Mouse (Mus musculus) forebrain, embryonic 14.5 days (tissue): Measurements from ENCODE around the gene Ndufs7. TPM values are rescaled to one million over a fixed set of nuclear protein-coding genes. Genes with fewer than 3 reads are reported as not detected.
"Not testable (repeated sequence)": the region's sequence is repeated elsewhere in the genome, so short reads cannot be mapped to it uniquely, and the experiment has no call there.

Experiments
- ATAC-seq: fragments of 200-750 bp; cut with Nextera tagmentation; 2 replicates; pipeline ENCODE4 v1.8.0; 2017; ENCODE audit warnings: mild to moderate bottlenecking, moderate library complexity
- DNase-seq: peaks from one replicate; pipeline ENCODE4 v3.0.0-alpha.2; 2015; ENCODE audit warnings: low spot score
- H3K27ac ChIP-seq: fragments of 300-500 bp; sonication (generic); 2 replicates; pipeline ENCODE4 v1.5.1; 2014; ENCODE audit warnings: low read depth, mild to moderate bottlenecking, control low read depth, low read length, moderate library complexity
- H3K27me3 ChIP-seq: fragments of 300-500 bp; sonication (generic); replicated peaks from 2 replicates; pipeline ENCODE4 v1.6.1; 2014; ENCODE audit warnings: low read length, control low read depth, mixed read lengths; ENCODE audit not compliant: control insufficient read depth, insufficient read depth
- H3K36me3 ChIP-seq: fragments of 300-500 bp; sonication (generic); 2 replicates; pipeline ENCODE4 v1.6.1; 2014; ENCODE audit warnings: low read length, control low read depth; ENCODE audit not compliant: control insufficient read depth, insufficient read depth
- H3K4me1 ChIP-seq: fragments of 300-500 bp; sonication (generic); 2 replicates; pipeline ENCODE4 v1.6.1; 2014; ENCODE audit warnings: antibody characterized with exemption, low read length, control low read depth; ENCODE audit not compliant: control insufficient read depth, insufficient read depth
- H3K4me2 ChIP-seq: fragments of 300-500 bp; sonication (generic); 2 replicates; pipeline ENCODE4 v1.6.1; 2014; ENCODE audit warnings: mild to moderate bottlenecking, control low read depth, low read length
- H3K4me3 ChIP-seq: fragments of 300-500 bp; sonication (generic); 2 replicates; pipeline ENCODE4 v1.5.1; 2014; ENCODE audit warnings: low read depth, low read length, control low read depth
- H3K9ac ChIP-seq: fragments of 300-500 bp; sonication (generic); 2 replicates; pipeline ENCODE4 v1.6.1; 2014; ENCODE audit warnings: mild to moderate bottlenecking, low read length, control low read depth, moderate library complexity
- H3K9me3 ChIP-seq: fragments of 300-500 bp; sonication (generic); replicated peaks from 2 replicates; pipeline ENCODE4 v1.6.1; 2016; ENCODE audit warnings: low read length, control low read depth, mixed read lengths; ENCODE audit not compliant: control insufficient read depth
- WGBS: fragments of 180-500 bp; shearing (Covaris S2); extraction: QIAGEN DNeasy Blood & Tissue Kit; methylation state at CpG from one replicate; pipeline ENCODE4 v1.1.7; 2014; 5-methylcytosine and 5-hydroxymethylcytosine counted together
- polyA plus RNA-seq: library from polyadenylated mRNA; unstranded; fragments of >200 nt; fragmentation: Nextera tagmentation; extraction: Ambion mirVana; gene quantifications from 2 replicates; pipeline ENCODE4 v1.2.1, GENCODE M21; 2014

Ndufs7 gene
- polyA plus RNA-seq, 1 experiment from 2014 or later, result 351 TPM

DNA sequence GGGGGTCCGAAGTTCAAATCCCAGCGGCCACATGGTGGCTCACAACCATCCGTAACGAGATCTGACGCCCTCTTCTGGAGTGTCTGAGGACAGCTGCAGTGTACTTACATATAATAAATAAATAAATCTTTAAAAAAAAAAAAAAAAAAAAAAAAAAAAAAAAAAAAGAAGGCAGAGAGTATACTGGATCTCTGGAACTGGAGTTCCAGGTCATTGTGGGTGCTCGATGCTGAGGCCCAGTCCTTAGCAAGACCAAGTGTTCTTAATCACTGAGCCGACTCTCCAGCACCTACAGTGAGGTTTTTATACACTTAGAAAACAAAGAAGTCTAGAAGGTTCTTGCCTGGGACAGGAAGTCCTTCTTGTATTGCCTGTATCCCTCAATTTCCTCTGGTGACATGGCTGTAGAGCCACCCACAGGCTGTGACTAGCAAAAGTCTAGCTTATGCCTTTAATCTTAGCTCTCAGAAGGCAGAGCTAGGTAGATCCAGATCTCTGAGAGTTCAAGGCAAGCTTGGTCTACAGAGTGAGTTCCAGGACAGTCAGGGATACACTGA lies 37.3 kb upstream of the Ndufs7 start:
- not testable (repeated sequence) for H3K9ac ChIP-seq, H3K27ac ChIP-seq, H3K27me3 ChIP-seq, H3K4me3 ChIP-seq, DNase-seq, H3K4me2 ChIP-seq, H3K36me3 ChIP-seq, H3K9me3 ChIP-seq, ATAC-seq
- peaks cover 14% of the 10 kb centered on the region for H3K4me1 ChIP-seq
- WGBS, result 79% methylated on average over 7 of the region's 7 CpGs

DNA sequence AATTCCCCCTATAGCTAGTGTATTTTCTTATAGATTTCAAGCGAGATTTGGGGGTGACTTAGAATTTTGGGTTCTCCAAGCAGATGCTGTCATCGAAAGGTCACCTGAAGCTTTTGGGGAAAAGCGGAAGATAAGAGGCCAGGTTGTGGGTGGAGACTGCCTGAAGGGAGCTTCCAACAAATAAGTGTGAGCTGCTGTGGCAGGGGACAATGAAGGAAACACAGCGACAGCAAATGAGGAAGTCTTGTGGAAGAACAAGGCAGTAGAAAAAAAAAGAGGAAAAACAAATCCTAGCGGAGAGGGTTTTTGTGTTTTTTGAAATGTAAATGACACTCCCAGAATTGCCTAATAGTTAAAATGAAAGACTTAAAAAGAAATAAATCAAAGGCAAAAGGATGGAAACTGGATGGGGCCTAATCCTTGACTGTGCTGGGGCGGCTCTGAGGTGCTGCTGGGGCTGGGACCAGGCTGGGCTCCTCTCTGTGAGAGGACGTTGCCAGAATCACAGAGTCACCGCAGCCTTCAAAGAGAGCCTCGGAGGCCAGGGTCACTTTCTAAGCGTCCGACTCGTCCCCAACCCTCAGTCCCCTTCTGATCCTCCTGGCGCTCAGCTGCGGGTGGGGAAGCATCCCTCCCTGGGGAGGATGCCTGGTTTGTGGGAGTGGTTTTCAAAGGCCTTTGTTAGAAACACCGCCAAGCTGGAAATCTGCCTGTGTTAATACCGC lies 33.7 kb upstream of the Ndufs7 start:
- Histone ChIP-seq H3K9me3 (no peaks in the 10 kb centered on the region), H3K27ac (no peak overlapping the region; the same call in 1 of the 2 replicates), H3K36me3 (no peaks in the 10 kb centered on the region), H3K9ac (peak overlapping the region; percentile 42), H3K4me1 (peaks cover 6% of the 10 kb centered on the region; the same call in 1 of the 2 replicates), H3K4me3 (no peak overlapping the region), H3K4me2 (no peak overlapping the region), H3K27me3 (no peaks in the 10 kb centered on the region)
- 14% methylated on average over 16 of the region's 16 CpGs for WGBS
- DNase-seq, result no peak
- no peak for ATAC-seq

DNA sequence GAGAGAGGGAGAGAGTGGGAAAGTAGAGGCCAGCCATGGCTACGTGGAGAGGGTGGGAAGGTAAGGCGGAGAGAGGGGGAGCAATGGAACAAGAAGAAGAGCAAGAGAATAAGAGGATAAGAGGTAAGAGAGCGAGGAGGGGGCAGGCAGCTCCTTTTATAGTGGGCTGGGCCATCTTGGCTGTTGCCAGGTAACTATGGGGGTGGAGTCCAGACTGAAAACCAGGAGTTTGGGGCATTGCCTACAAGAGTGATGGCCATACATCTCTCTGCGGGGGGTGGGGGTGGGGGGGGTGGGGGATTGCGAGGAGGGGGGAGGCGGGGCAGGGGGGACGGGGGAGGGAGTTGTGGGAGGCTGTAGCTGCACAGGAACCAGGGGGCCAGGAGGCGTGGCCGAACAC lies 28.2 kb upstream of the Ndufs7 start:
- ATAC-seq (no peak), DNase-seq (no peak)
- WGBS, result 47% methylated on average over 8 of the region's 9 CpGs
- Histone ChIP-seq H3K4me3 (no peak overlapping the region), H3K9me3 (no peaks in the 10 kb centered on the region), H3K4me2 (no peak overlapping the region), H3K27ac (no peak overlapping the region), H3K36me3 (no peaks in the 10 kb centered on the region), H3K9ac (no peak overlapping the region), H3K27me3 (no peaks in the 10 kb centered on the region), H3K4me1 (peaks cover under 1% of the 10 kb centered on the region; the same call in 1 of the 2 replicates)

DNA sequence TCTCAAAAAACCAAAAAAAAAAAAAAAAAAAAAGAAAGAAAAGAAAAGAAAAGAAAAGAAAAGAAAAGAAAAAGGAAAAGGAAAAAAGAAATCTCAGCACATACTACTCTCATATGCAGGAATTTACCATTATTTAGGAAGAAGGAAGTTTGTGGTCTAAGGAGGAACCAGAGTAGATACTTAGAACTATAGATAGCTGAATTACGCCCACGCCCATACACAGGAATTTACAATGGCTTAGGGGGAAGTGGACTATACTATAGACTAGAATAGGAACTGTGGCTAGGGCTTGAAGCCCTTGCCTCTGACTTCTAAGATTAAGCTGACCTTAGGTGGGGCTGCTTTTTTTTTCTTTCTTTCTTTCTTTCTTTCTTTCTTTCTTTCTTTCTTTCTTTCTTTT lies 25.8 kb upstream of the Ndufs7 start:
- not testable (repeated sequence) for H3K27me3 ChIP-seq, H3K36me3 ChIP-seq, H3K27ac ChIP-seq, H3K9me3 ChIP-seq, H3K4me2 ChIP-seq, DNase-seq, H3K4me3 ChIP-seq, H3K9ac ChIP-seq, ATAC-seq
- peaks cover 13% of the 10 kb centered on the region for H3K4me1 ChIP-seq
- 89% methylated on average over 2 of the region's 2 CpGs for WGBS

DNA sequence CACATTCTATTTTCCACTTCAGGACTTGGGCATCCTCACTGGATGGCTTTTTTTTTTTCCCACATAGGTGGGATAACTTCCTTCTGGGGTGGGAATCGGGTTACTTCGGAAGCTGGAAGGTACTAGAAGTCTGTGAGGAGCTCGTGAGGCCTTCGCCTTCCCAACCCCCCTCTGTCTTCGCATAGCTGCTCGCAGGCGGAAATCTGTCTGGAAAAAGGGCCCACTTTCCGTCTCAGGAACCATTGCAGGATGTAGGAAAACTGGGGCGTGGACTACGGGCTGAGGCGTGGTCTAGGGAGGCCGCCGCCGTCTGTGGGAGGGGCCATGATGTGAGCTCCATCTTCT lies 22.9 kb upstream of the Ndufs7 start:
- Histone ChIP-seq H3K9ac (peak overlapping the region; percentile 49; the same call in 1 of the 2 replicates), H3K27ac (peak overlapping the region; percentile 95), H3K4me2 (peak overlapping the region; percentile 95), H3K4me1 (peaks cover 25% of the 10 kb centered on the region), H3K36me3 (peaks cover 17% of the 10 kb centered on the region), H3K9me3 (no peaks in the 10 kb centered on the region), H3K4me3 (peak overlapping the region; percentile 81), H3K27me3 (no peaks in the 10 kb centered on the region)
- DNase-seq (no peak), ATAC-seq (no peak)
- under 1% methylated on average over 14 of the region's 14 CpGs for WGBS

DNA sequence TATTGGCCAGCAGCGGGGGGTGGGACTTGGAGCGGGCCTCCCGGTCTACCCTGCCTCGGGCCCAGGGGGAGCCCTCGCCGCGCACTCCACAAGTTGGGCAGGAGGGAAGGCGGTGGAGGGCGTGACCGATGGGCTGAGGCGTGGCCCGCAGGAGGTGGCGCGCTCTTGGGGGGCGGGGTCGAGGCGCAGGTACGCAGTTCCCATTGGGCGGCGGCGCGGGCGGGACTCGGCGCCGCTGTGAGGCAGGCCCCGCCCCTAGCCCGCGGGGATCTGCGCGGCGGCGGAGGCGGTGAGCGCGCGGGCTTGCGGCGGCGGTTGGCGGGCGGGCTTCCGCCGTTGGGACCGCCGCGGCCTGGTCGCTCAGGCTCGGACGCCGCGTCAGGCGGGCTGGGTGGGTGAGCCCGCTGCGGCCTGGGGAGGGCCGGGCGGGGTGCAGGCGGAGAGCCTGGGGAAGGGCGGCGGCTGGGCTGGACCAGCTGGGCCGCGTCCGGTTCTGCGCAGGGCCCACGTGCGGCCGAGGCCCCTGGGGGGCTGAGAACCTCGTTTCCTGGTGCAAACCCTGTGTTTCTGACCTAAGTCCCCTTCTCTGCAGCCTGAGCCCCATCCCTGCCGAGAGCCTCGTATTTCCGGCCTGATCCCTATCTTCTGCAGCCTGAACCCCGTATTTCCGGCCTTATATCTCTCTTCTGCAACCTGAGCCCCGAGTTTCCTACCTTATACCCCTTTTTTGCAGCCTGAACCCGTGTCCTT lies 22.3 kb upstream of the Ndufs7 start, which contains the start of gene Mum1:
TSS of gene Mum1 (plus strand) at position 19 of the 750 bp plus-strand sequence.
- peaks cover 25% of the 10 kb centered on the region for H3K4me1 ChIP-seq
- peak within 1 kb of the TSS; percentile 95 for H3K4me2 ChIP-seq
- ATAC-seq (peak; percentile 97), DNase-seq (peak; percentile 98)
- WGBS, result under 1% methylated on average over 53 of the region's 75 CpGs
- H3K4me3 ChIP-seq, result peak within 1 kb of the TSS; percentile 81
- peak within 1 kb of the TSS; percentile 95 for H3K27ac ChIP-seq
- no peaks in the 10 kb centered on the region for H3K9me3 ChIP-seq
- peak within 1 kb of the TSS; percentile 96 for H3K9ac ChIP-seq
- H3K36me3 ChIP-seq, result peaks cover 21% of the 10 kb centered on the region
- H3K27me3 ChIP-seq, result no peaks in the 10 kb centered on the region

DNA sequence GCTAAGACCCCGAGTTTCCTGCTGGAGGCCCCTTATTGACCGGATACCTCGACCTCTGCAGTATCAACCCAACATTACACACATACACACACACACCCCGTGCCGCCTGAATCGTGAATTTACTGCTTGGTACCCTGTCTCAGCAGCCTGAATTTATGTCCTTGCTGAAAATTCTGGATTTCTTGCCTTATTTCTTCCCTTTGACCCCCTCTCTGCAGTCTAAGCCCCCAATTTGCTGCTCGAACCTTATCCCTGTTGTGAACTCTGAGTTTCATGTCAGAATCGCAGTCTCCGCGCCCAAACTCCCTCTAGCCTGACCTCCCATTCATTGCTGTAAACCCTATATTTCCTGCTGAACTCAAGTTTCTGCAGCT lies 21.8 kb upstream of the Ndufs7 start:
- peaks cover 25% of the 10 kb centered on the region for H3K4me1 ChIP-seq
- H3K4me3 ChIP-seq, result peak overlapping the region; percentile 81
- DNase-seq (no peak), ATAC-seq (no peak; the same call in 1 of the 2 replicates)
- WGBS, result 9% methylated on average over 10 of the region's 10 CpGs
- H3K9me3 ChIP-seq, result no peaks in the 10 kb centered on the region
- peak overlapping the region; percentile 95 for H3K27ac ChIP-seq
- H3K27me3 ChIP-seq, result no peaks in the 10 kb centered on the region
- peaks cover 26% of the 10 kb centered on the region for H3K36me3 ChIP-seq
- peak overlapping the region; percentile 96 for H3K9ac ChIP-seq
- peak overlapping the region; percentile 95 for H3K4me2 ChIP-seq

DNA sequence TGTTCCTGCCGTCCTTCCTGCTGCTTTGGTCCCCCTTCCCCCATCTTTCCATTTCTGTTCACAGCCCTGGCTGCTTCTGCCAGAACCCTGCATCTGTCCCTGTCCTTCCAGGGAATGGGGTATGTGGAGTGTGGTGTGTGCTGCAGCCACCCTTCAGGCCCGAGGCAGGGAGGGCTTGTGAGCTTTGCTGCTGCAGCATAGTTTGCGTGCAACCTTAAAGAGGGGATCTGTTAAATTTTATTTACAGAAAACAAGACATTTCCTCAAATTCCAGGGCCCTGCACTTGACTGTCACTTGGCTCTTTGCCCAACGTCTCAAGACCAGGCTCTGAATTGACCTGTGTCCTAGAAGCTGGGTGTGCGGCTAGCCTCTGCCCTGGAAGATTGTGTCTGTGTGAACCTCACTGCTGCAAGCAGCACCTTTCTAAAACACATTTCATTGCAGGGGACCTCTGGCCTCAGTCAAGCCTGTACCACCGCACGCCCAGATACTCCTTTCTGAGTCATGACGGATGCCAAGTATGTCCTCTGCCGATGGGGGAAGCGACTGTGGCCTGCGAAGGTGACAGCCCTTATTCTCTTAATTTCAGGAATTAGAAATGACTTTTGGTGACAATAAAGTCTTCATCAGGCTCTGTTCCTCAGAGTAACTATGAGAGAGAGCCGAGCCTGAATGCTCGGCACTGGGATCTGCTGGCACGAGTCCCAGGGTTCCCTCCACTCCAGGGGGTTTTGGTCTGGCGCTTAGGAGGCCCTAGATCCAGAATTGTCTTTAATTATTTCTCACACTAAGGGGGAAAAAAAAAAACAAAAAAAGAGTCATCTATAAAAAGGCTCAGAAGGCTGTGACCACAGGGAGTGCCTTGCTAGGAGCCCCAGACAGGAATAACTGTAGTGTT lies 20.8 kb upstream of the Ndufs7 start:
- DNase-seq (peak; percentile 53), ATAC-seq (no peak)
- H3K36me3 ChIP-seq, result peaks cover 36% of the 10 kb centered on the region
- WGBS, result 31% methylated on average over 15 of the region's 15 CpGs
- H3K4me1 ChIP-seq, result peaks cover 30% of the 10 kb centered on the region
- peak overlapping the region; percentile 96 for H3K9ac ChIP-seq
- H3K9me3 ChIP-seq, result no peaks in the 10 kb centered on the region
- H3K27ac ChIP-seq, result peak overlapping the region; percentile 95
- no peaks in the 10 kb centered on the region for H3K27me3 ChIP-seq
- H3K4me2 ChIP-seq, result peak overlapping the region; percentile 95
- peak overlapping the region; percentile 81 for H3K4me3 ChIP-seq
